ENCODE assay signal across 12 mouse cellular contexts in genomic region chr12:114366276-114366675, GRCm38 (mm10).
DNase-seq lines count a peak whose midpoint lies in the region; ATAC-seq and TF ChIP-seq lines count a peak whose summit lies in the region.
"Had no signal": no experiment of that assay in that cellular context is flagged by ENCODE, and none has a peak within 500 bp of the region (broad histone marks: within the 10 kb centered on the region; RNA-seq: fewer than 3 reads in every experiment).

No protein-coding gene starts in this region.

- H3K9me3 ChIP-seq in kidney, embryonic 14.5 days (ENCODE audit: control insufficient read depth, low read length): peaks cover 16% of the 10 kb centered on the region
- H3K9me3 ChIP-seq in ES-E14 (ENCODE audit: control insufficient read depth, insufficient read depth, low read depth, low read length): no peaks in the 10 kb centered on the region
- H3K9me3 ChIP-seq: liver, embryonic 12.5 days had no signal

- H3K4me2 ChIP-seq in kidney, embryonic 14.5 days (replicated peaks; ENCODE audit: low read depth, low read length): no peak overlapping the region
- H3K4me2 ChIP-seq: heart, embryonic 13.5 days; liver, embryonic 12.5 days had no signal

- H3K36me3 ChIP-seq in kidney, embryonic 14.5 days (ENCODE audit: control insufficient read depth, insufficient read depth, low read length): no peaks in the 10 kb centered on the region
- H3K36me3 ChIP-seq in ES-E14 (ENCODE audit: control insufficient read depth, insufficient read depth, low read length, poor library complexity, severe bottlenecking): no peaks in the 10 kb centered on the region
- H3K36me3 ChIP-seq: embryonic facial prominence, embryonic 10.5 days; forebrain, embryonic 10.5 days; heart, embryonic 13.5 days; liver, embryonic 12.5 days had no signal

- in situ Hi-C loops in ES-E14 (cut with MboI; ENCODE audit: low sequenced_read_pairs in 2 of 2, unreplicated experiment in 2 of 2): no loop called here

- no peak for ATAC-seq in kidney, embryonic 14.5 days (ENCODE audit: low FRiP score, low TSS enrichment)
- ATAC-seq in erythroid progenitor cell, adult 5-6 weeks (replicated peaks; ENCODE audit: low FRiP score, poor library complexity, severe bottlenecking): 0 out of 2 replicates have a peak, but pooled peaks have one; percentile 14
- ATAC-seq: liver, embryonic 12.5 days had no signal

- H3K27ac ChIP-seq in kidney, embryonic 14.5 days (ENCODE audit: low read depth, low read length): no peak overlapping the region
- H3K27ac ChIP-seq in ES-E14 (ENCODE audit: insufficient read depth, low read depth, low read length, poor library complexity, severe bottlenecking): no peak overlapping the region
- H3K27ac ChIP-seq: embryonic facial prominence, embryonic 10.5 days; forebrain, embryonic 10.5 days; heart, embryonic 13.5 days; liver, embryonic 12.5 days had no signal

- peak; percentile 6 for DNase-seq in kidney, adult 9 months
- DNase-seq in ES-E14 (ENCODE audit: low read depth, low spot score) (peak; percentile 26), MN1 (ENCODE audit: low spot score) (no peak)
- DNase-seq in thymus, postnatal 14 days: peak; percentile 45
- no peak for DNase-seq in embryo, embryonic 9.5 days (ENCODE audit: extremely low spot score)
- DNase-seq: cerebellum, adult 9-10 months had no signal

- H3K4me3 ChIP-seq in kidney, embryonic 14.5 days (ENCODE audit: low read length): no peak overlapping the region
- H3K4me3 ChIP-seq in ES-E14 (ENCODE audit: insufficient read depth in 1 of 2, low read depth in 1 of 2, low read length in 2 of 2, poor library complexity in 1 of 2, severe bottlenecking in 1 of 2): no peak overlapping the region
- H3K4me3 ChIP-seq: embryonic facial prominence, embryonic 10.5 days; forebrain, embryonic 10.5 days; heart, embryonic 13.5 days; liver, embryonic 12.5 days had no signal

- 69% methylated on average over 3 of the region's 3 CpGs for WGBS in kidney, embryonic 14.5 days

- H3K4me1 ChIP-seq in kidney, embryonic 14.5 days (ENCODE audit: control insufficient read depth, insufficient read depth, low read length): no peaks in the 10 kb centered on the region
- H3K4me1 ChIP-seq in ES-E14 (ENCODE audit: control insufficient read depth in 2 of 2, insufficient read depth in 2 of 2, low read length in 2 of 2, poor library complexity in 1 of 2): no peaks in the 10 kb centered on the region
- H3K4me1 ChIP-seq: embryonic facial prominence, embryonic 10.5 days; forebrain, embryonic 10.5 days; heart, embryonic 13.5 days; liver, embryonic 12.5 days had no signal

- no peak overlapping the region for H3K9ac ChIP-seq in kidney, embryonic 14.5 days (ENCODE audit: low read depth, low read length)
- H3K9ac ChIP-seq in ES-E14 (ENCODE audit: insufficient read depth, low read depth, low read length, poor library complexity, severe bottlenecking): no peak overlapping the region
- H3K9ac ChIP-seq: heart, embryonic 13.5 days; liver, embryonic 12.5 days had no signal

- H3K27me3 ChIP-seq in kidney, embryonic 14.5 days (ENCODE audit: control insufficient read depth, insufficient read depth, low read length): no peaks in the 10 kb centered on the region
- H3K27me3 ChIP-seq: heart, embryonic 13.5 days; liver, embryonic 12.5 days had no signal

TF ChIP-seq in ES-E14, 5 proteins besides CTCF, POLR2A, EP300 and RAD21:
- TF ChIP-seq CHD2 (IDR thresholded peaks at IDR 0.05; ENCODE audit: low read depth, low read length) (no peak), HCFC1 (IDR thresholded peaks at IDR 0.05; ENCODE audit: borderline replicate concordance, insufficient read depth, low read length) (no peak)

Comparison
In these comparisons a context has a peak if more than half of its experiments do, and no peak if none do; other contexts are left out.
1. DNase-seq: peak in kidney, adult 9 months (single experiment), ES-E14 (single experiment) and thymus, postnatal 14 days (single experiment); none in MN1 (single experiment) and embryo, embryonic 9.5 days (single experiment).